Mouse (Mus musculus) C2C12 (cell line): ENCODE results near the gene Itsn2. TPM values are rescaled to one million over a fixed set of nuclear protein-coding genes. Genes with fewer than 3 reads are reported as not detected.
"Not testable (repeated sequence)": the region's sequence is repeated elsewhere in the genome, so short reads cannot be mapped to it uniquely, and the experiment has no call there.

ENCODE experiments used
- H3K27me3 ChIP-seq: one replicate; pipeline ENCODE4 v1.6.1; 2011; ENCODE audit not compliant: control insufficient read depth, insufficient read depth, insufficient read length
- H3K36me3 ChIP-seq: one replicate; pipeline ENCODE4 v1.6.1; 2011; ENCODE audit not compliant: control insufficient read depth, insufficient read depth
- H3K4me3 ChIP-seq: one replicate; pipeline ENCODE4 v1.5.1; 2011; ENCODE audit warnings: mild to moderate bottlenecking, control low read depth; ENCODE audit not compliant: poor library complexity, insufficient read depth, severe bottlenecking
- H3K79me2 ChIP-seq: one replicate; pipeline ENCODE4 v1.6.1; 2011; ENCODE audit not compliant: control insufficient read depth, insufficient read depth
- H3K79me3 ChIP-seq: one replicate; pipeline ENCODE4 v1.6.1; 2011; ENCODE audit warnings: low read depth, control low read depth
- H3ac ChIP-seq: one replicate; pipeline ENCODE3; 2011; ENCODE audit warnings: low read depth; ENCODE audit not compliant: control insufficient read depth, insufficient read length
- CEBPB ChIP-seq: IDR thresholded peaks from one replicate; pipeline ENCODE4 v1.6.1; 2011; ENCODE audit warnings: low read depth, mild to moderate bottlenecking, control low read depth, moderate library complexity
- CTCF ChIP-seq: IDR thresholded peaks from one replicate; pipeline ENCODE4 v1.5.1; 2011; ENCODE audit not compliant: control insufficient read depth, insufficient read depth, insufficient read length
- FOSL1 ChIP-seq: IDR thresholded peaks from one replicate; pipeline ENCODE4 v1.8.0; 2011; ENCODE audit warnings: mild to moderate bottlenecking, low read length; ENCODE audit not compliant: poor library complexity, insufficient read depth, severe bottlenecking
- MAX ChIP-seq: IDR thresholded peaks from one replicate; pipeline ENCODE4 v1.6.1; 2011; ENCODE audit warnings: mild to moderate bottlenecking, control low read depth
- MYOD1 ChIP-seq: IDR thresholded peaks from one replicate; pipeline ENCODE4 v1.6.1; 2011; ENCODE audit warnings: low read depth; ENCODE audit not compliant: control insufficient read depth, insufficient read length
- MYOG ChIP-seq: IDR thresholded peaks from one replicate; pipeline ENCODE4 v1.6.1; 2011; ENCODE audit not compliant: control insufficient read depth, insufficient read length; ENCODE audit errors: extremely low read depth
- USF1 ChIP-seq: IDR thresholded peaks from one replicate; pipeline ENCODE4 v1.6.1; 2011; ENCODE audit warnings: low read depth, mild to moderate bottlenecking, control low read depth, moderate library complexity
- polyA plus RNA-seq: library from polyadenylated mRNA; unstranded; fragments of >200 nt; fragmentation: generic; extraction: Trizol; gene quantifications from one replicate; pipeline ENCODE4 v1.2.1, GENCODE M21; 2012; ENCODE audit warnings: missing spikeins

Gene Itsn2
- polyA plus RNA-seq, 1 experiment: 7.9 TPM

- Histone ChIP-seq H3K4me3 (no peak overlapping the region), H3K79me3 (no peaks in the 10 kb centered on the region), H3K79me2 (no peaks in the 10 kb centered on the region), H3ac (no peak overlapping the region), H3K36me3 (no peaks in the 10 kb centered on the region), H3K27me3 (no peaks in the 10 kb centered on the region)
- TF ChIP-seq FOSL1 (no peak), MAX (no peak), CTCF (no peak)
Observed at GRCm38 (mm10) chr12:4740823-4741222, 148.4 kb downstream of the Itsn2 start.

- Histone ChIP-seq H3K27me3 (no peaks in the 10 kb centered on the region), H3K4me3 (no peak overlapping the region), H3K79me2 (no peaks in the 10 kb centered on the region), H3K79me3 (no peaks in the 10 kb centered on the region), H3ac (no peak overlapping the region), H3K36me3 (no peaks in the 10 kb centered on the region)
- TF ChIP-seq MAX: no peak
- no peak for TF ChIP-seq CEBPB
- no peak for TF ChIP-seq MYOD1
- no peak for TF ChIP-seq CTCF
- no peak for TF ChIP-seq MYOG
- TF ChIP-seq FOSL1: no peak
- TF ChIP-seq USF1: no peak
Observed at GRCm38 (mm10) chr12:4742183-4742582, 149.7 kb downstream of the Itsn2 start.

- Histone ChIP-seq H3K79me3 (no peaks in the 10 kb centered on the region), H3K27me3 (no peaks in the 10 kb centered on the region), H3K4me3 (no peak overlapping the region), H3K36me3 (no peaks in the 10 kb centered on the region), H3ac (no peak overlapping the region), H3K79me2 (no peaks in the 10 kb centered on the region)
- TF ChIP-seq MAX: no peak
- TF ChIP-seq USF1: no peak
- no peak for TF ChIP-seq MYOD1
- TF ChIP-seq CTCF: no peak
- TF ChIP-seq CEBPB: no peak
- no peak for TF ChIP-seq FOSL1
- TF ChIP-seq MYOG: no peak
Observed at GRCm38 (mm10) chr12:4744486-4744885, 152.0 kb downstream of the Itsn2 start.

- not testable (repeated sequence) for H3K4me3 ChIP-seq, H3K79me3 ChIP-seq, H3ac ChIP-seq, H3K36me3 ChIP-seq, H3K79me2 ChIP-seq, H3K27me3 ChIP-seq
Observed at GRCm38 (mm10) chr12:4754451-4754850, 162.0 kb downstream of the Itsn2 start.

- no peak for TF ChIP-seq USF1
- no peak for TF ChIP-seq CTCF
- no peak for TF ChIP-seq FOSL1
- no peak for TF ChIP-seq MAX
- no peak for TF ChIP-seq MYOG
- TF ChIP-seq MYOD1: no peak
- TF ChIP-seq CEBPB: no peak
- no peak overlapping the region for H3K4me3 ChIP-seq
- H3K79me3 ChIP-seq: no peaks in the 10 kb centered on the region
- no peak overlapping the region for H3ac ChIP-seq
- no peaks in the 10 kb centered on the region for H3K79me2 ChIP-seq
- H3K27me3 ChIP-seq: no peaks in the 10 kb centered on the region
- no peaks in the 10 kb centered on the region for H3K36me3 ChIP-seq
Observed at GRCm38 (mm10) chr12:4757060-4757459, 164.6 kb downstream of the Itsn2 start.

Other genes starting within 250 kb of the Itsn2 start
- gene Ncoa1, start 115.5 kb upstream of the Itsn2 start, polyA plus RNA-seq: 3.4 TPM
- gene Gm3625, start 289 bp downstream of the Itsn2 start, polyA plus RNA-seq: not detected
- gene Fam228a, start 145.8 kb downstream of the Itsn2 start, polyA plus RNA-seq: 0.05 TPM
- gene Pfn4, start 176.4 kb downstream of the Itsn2 start, polyA plus RNA-seq: not detected
- gene Fam228b, start 176.6 kb downstream of the Itsn2 start, polyA plus RNA-seq: 0.01 TPM
- gene Sf3b6, start 224.9 kb downstream of the Itsn2 start, polyA plus RNA-seq: 103 TPM
- 5.5 TPM for gene Fkbp1b, start 249.0 kb downstream of the Itsn2 start, polyA plus RNA-seq